Mouse (Mus musculus) gastrocnemius, postnatal 25 days (tissue): ENCODE results near the gene Ros1. TPM values are rescaled to one million over a fixed set of nuclear protein-coding genes. Genes with fewer than 3 reads are reported as not detected.

ENCODE experiments used
- DNase-seq: peaks from one replicate; pipeline ENCODE4 v3.0.0; 2022
- total RNA-seq, 2 experiments: library from RNA; stranded (reverse); gene quantifications; 1 replicate in 1 of 2; 2 replicates in 1 of 2; pipeline ENCODE4 v1.2.3; 2021

The Ros1 gene
- total RNA-seq, 2 experiments from 2014 or later = 0.03 to 0.13 TPM

GRCm38 (mm10) chr10:52159704-52160103 lies 35.3 kb downstream of the Ros1 start:
- DNase-seq = no peak

GRCm38 (mm10) chr10:52133354-52134074 lies 61.5 kb downstream of the Ros1 start:
- DNase-seq = no peak

GRCm38 (mm10) chr10:52130762-52131161 lies 64.3 kb downstream of the Ros1 start:
- no peak for DNase-seq

GRCm38 (mm10) chr10:52128874-52129412 lies 66.1 kb downstream of the Ros1 start:
- DNase-seq = no peak

- DNase-seq = no peak
Observed at GRCm38 (mm10) chr10:52106164-52106757, 88.8 kb downstream of the Ros1 start.

GRCm38 (mm10) chr10:52101273-52101672 lies 93.8 kb downstream of the Ros1 start:
- no peak for DNase-seq

GRCm38 (mm10) chr10:52092181-52092580 lies 102.9 kb downstream of the Ros1 start:
- DNase-seq = peak; percentile 9

- peak; percentile 22 for DNase-seq
Observed at GRCm38 (mm10) chr10:52086681-52087080, 108.4 kb downstream of the Ros1 start.

GRCm38 (mm10) chr10:52072482-52072881 lies 122.6 kb downstream of the Ros1 start:
- DNase-seq = no peak

- DNase-seq = peak; percentile 10
Observed at GRCm38 (mm10) chr10:52048287-52048686, 146.8 kb downstream of the Ros1 start.

- DNase-seq = no peak
Observed at GRCm38 (mm10) chr10:52043086-52043485, 152.0 kb downstream of the Ros1 start.

- DNase-seq = no peak
Observed at GRCm38 (mm10) chr10:52039392-52039791, 155.7 kb downstream of the Ros1 start.

- DNase-seq = no peak
Observed at GRCm38 (mm10) chr10:52033729-52034128, 161.3 kb downstream of the Ros1 start.

GRCm38 (mm10) chr10:52029421-52030080 lies 165.5 kb downstream of the Ros1 start:
- DNase-seq = no peak

GRCm38 (mm10) chr10:52028561-52029370 lies 166.3 kb downstream of the Ros1 start:
- DNase-seq = no peak

- DNase-seq = peak; percentile 44
Observed at GRCm38 (mm10) chr10:52027161-52028035, 167.6 kb downstream of the Ros1 start.

GRCm38 (mm10) chr10:52025821-52026220 lies 169.2 kb downstream of the Ros1 start:
- DNase-seq = no peak

- no peak for DNase-seq
Observed at GRCm38 (mm10) chr10:52025291-52025690, 169.8 kb downstream of the Ros1 start.

- no peak for DNase-seq
Observed at GRCm38 (mm10) chr10:52024053-52024410, 171.0 kb downstream of the Ros1 start.

GRCm38 (mm10) chr10:52023213-52024052 lies 171.6 kb downstream of the Ros1 start:
- DNase-seq = no peak
